Mouse (Mus musculus): ENCODE results near the gene Cacnb2. TPM values are rescaled to one million over a fixed set of nuclear protein-coding genes. Genes with fewer than 3 reads are reported as not detected.

The Cacnb2 gene
- total and polyA plus RNA-seq, 2 experiments, result 0.06 to 0.46 TPM

DNA sequence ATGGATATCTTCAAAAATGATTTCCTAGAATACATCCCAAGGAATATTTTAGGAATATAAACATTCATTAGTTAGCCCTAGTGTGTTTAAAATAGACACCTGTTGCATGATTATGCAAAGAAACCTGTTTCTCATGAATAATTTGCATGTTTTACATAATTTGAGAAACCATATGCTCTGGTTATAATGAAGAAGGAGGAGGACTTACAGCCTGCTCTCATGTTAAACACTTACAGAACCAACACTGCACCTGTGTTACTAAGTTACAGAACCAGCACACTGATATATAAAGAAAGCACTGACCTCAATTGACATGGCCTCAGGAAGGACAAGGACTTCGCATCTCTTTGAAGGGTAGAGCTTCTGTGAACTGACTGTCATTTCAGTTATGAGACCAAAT lies 244.3 kb downstream of the Cacnb2 start:
- no peaks in the 10 kb centered on the region for H3K27me3 ChIP-seq (ENCODE audit: control insufficient read depth, insufficient read depth, low read length)
- DNase-seq (ENCODE audit: extremely low read depth, low read depth, low spot score), result no peak
- no peak overlapping the region for H3K27ac ChIP-seq (replicated peaks; ENCODE audit: insufficient read depth, low read depth, low read length)
- H3K36me3 ChIP-seq (ENCODE audit: control insufficient read depth, insufficient read depth, low read length), result no peaks in the 10 kb centered on the region
- no peaks in the 10 kb centered on the region for H3K79me2 ChIP-seq (ENCODE audit: control insufficient read depth, insufficient read depth, low read length)
- TF ChIP-seq POLR2A (IDR thresholded peaks at IDR 0.05; ENCODE audit: extremely low read depth, insufficient read depth, low read length), result no peak
- TF ChIP-seq CTCF (IDR thresholded peaks at IDR 0.05; ENCODE audit: low read depth, low read length), result no peak
- WGBS, result 82% methylated on average over 1 of the region's 1 CpGs
- H3K9ac ChIP-seq (ENCODE audit: low read depth, low read length), result no peak overlapping the region
- no peak overlapping the region for H3K4me3 ChIP-seq (ENCODE audit: insufficient read depth, low read depth, low read length)
- no peaks in the 10 kb centered on the region for H3K4me1 ChIP-seq (ENCODE audit: control insufficient read depth, insufficient read depth, low read length)

- no peaks in the 10 kb centered on the region for H3K79me2 ChIP-seq (ENCODE audit: control insufficient read depth, insufficient read depth, low read length)
- H3K9ac ChIP-seq (ENCODE audit: low read depth, low read length), result no peak overlapping the region
- WGBS, result 88% methylated on average over 1 of the region's 1 CpGs
- DNase-seq (ENCODE audit: extremely low read depth, low read depth, low spot score), result no peak
- TF ChIP-seq CTCF (IDR thresholded peaks at IDR 0.05; ENCODE audit: low read depth, low read length), result no peak
- TF ChIP-seq POLR2A (IDR thresholded peaks at IDR 0.05; ENCODE audit: extremely low read depth, insufficient read depth, low read length), result no peak
- no peaks in the 10 kb centered on the region for H3K4me1 ChIP-seq (ENCODE audit: control insufficient read depth, insufficient read depth, low read length)
- H3K27me3 ChIP-seq (ENCODE audit: control insufficient read depth, insufficient read depth, low read length), result no peaks in the 10 kb centered on the region
- no peaks in the 10 kb centered on the region for H3K36me3 ChIP-seq (ENCODE audit: control insufficient read depth, insufficient read depth, low read length)
- no peak overlapping the region for H3K27ac ChIP-seq (replicated peaks; ENCODE audit: insufficient read depth, low read depth, low read length)
- H3K4me3 ChIP-seq (ENCODE audit: insufficient read depth, low read depth, low read length), result no peak overlapping the region
Measured at GRCm38 (mm10) chr2:14850831-14851230, 247.9 kb downstream of the Cacnb2 start.

DNA sequence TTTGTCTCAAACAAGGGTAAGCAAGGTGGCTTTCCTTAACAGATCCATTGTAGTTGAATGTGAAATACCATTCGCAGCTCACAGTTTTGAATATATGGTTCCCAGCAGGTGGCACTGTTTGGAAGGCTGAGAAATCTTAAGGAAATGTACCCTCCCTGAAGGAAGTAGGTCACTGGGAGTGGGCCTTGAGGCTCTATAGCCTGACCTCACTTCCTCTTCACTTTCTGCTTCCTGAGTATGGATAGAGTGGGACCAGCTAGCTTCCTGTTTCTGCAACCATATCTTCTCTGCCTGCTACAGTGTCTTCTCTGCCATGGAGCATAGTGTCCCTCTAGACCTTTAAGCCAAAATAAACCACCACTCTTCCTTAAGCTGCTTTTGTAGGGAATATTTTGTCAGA lies 248.5 kb downstream of the Cacnb2 start:
- no peak overlapping the region for H3K4me3 ChIP-seq (ENCODE audit: insufficient read depth, low read depth, low read length)
- WGBS, result 81% methylated on average over 1 of the region's 1 CpGs
- TF ChIP-seq CTCF (IDR thresholded peaks at IDR 0.05; ENCODE audit: low read depth, low read length), result no peak
- no peak for TF ChIP-seq POLR2A (IDR thresholded peaks at IDR 0.05; ENCODE audit: extremely low read depth, insufficient read depth, low read length)
- no peaks in the 10 kb centered on the region for H3K27me3 ChIP-seq (ENCODE audit: control insufficient read depth, insufficient read depth, low read length)
- H3K36me3 ChIP-seq (ENCODE audit: control insufficient read depth, insufficient read depth, low read length), result no peaks in the 10 kb centered on the region
- DNase-seq (ENCODE audit: extremely low read depth, low read depth, low spot score), result no peak
- no peak overlapping the region for H3K9ac ChIP-seq (ENCODE audit: low read depth, low read length)
- no peaks in the 10 kb centered on the region for H3K4me1 ChIP-seq (ENCODE audit: control insufficient read depth, insufficient read depth, low read length)
- H3K79me2 ChIP-seq (ENCODE audit: control insufficient read depth, insufficient read depth, low read length), result no peaks in the 10 kb centered on the region
- no peak overlapping the region for H3K27ac ChIP-seq (replicated peaks; ENCODE audit: insufficient read depth, low read depth, low read length)

DNA sequence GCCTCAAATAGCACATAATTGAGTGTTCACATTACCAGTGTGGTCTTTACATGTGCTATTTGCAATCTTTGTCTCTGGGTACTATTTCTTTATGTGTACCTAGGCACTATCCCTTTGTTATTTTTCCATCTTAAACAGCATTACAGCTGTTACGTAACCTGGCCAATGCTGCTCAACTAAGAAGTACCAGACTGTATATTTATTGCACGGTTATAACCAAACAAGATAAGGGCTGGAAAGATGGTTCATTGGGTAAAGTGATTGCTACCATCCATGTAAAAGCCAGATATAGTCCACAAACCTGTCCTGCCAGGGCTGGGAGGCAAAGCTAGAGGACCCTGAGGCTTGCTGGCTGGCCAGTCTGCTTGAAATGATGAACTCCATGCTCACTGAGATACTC lies 251.2 kb downstream of the Cacnb2 start:
- TF ChIP-seq CTCF (IDR thresholded peaks at IDR 0.05; ENCODE audit: low read depth, low read length), result no peak
- no peak for TF ChIP-seq POLR2A (IDR thresholded peaks at IDR 0.05; ENCODE audit: extremely low read depth, insufficient read depth, low read length)
- Histone ChIP-seq H3K79me2 (ENCODE audit: control insufficient read depth, insufficient read depth, low read length) (no peaks in the 10 kb centered on the region), H3K4me3 (ENCODE audit: insufficient read depth, low read depth, low read length) (no peak overlapping the region), H3K4me1 (ENCODE audit: control insufficient read depth, insufficient read depth, low read length) (no peaks in the 10 kb centered on the region), H3K27me3 (ENCODE audit: control insufficient read depth, insufficient read depth, low read length) (no peaks in the 10 kb centered on the region), H3K27ac (replicated peaks; ENCODE audit: insufficient read depth, low read depth, low read length) (no peak overlapping the region), H3K9ac (ENCODE audit: low read depth, low read length) (no peak overlapping the region), H3K36me3 (ENCODE audit: control insufficient read depth, insufficient read depth, low read length) (no peaks in the 10 kb centered on the region)
- 76% methylated on average over 2 of the region's 2 CpGs for WGBS
- no peak for DNase-seq (ENCODE audit: extremely low read depth, low read depth, low spot score)

- Histone ChIP-seq H3K4me1 (ENCODE audit: control insufficient read depth, insufficient read depth, low read length) (no peaks in the 10 kb centered on the region), H3K4me3 (ENCODE audit: insufficient read depth, low read depth, low read length) (no peak overlapping the region), H3K79me2 (ENCODE audit: control insufficient read depth, insufficient read depth, low read length) (no peaks in the 10 kb centered on the region), H3K27ac (replicated peaks; ENCODE audit: insufficient read depth, low read depth, low read length) (no peak overlapping the region), H3K36me3 (ENCODE audit: control insufficient read depth, insufficient read depth, low read length) (no peaks in the 10 kb centered on the region), H3K27me3 (ENCODE audit: control insufficient read depth, insufficient read depth, low read length) (no peaks in the 10 kb centered on the region), H3K9ac (ENCODE audit: low read depth, low read length) (no peak overlapping the region)
- no peak for DNase-seq (ENCODE audit: extremely low read depth, low read depth, low spot score)
- TF ChIP-seq POLR2A (IDR thresholded peaks at IDR 0.05; ENCODE audit: extremely low read depth, insufficient read depth, low read length) (no peak), CTCF (IDR thresholded peaks at IDR 0.05; ENCODE audit: low read depth, low read length) (no peak)
- WGBS, result 98% methylated on average over 1 of the region's 1 CpGs
Measured at GRCm38 (mm10) chr2:14858301-14858700, 255.4 kb downstream of the Cacnb2 start.

DNA sequence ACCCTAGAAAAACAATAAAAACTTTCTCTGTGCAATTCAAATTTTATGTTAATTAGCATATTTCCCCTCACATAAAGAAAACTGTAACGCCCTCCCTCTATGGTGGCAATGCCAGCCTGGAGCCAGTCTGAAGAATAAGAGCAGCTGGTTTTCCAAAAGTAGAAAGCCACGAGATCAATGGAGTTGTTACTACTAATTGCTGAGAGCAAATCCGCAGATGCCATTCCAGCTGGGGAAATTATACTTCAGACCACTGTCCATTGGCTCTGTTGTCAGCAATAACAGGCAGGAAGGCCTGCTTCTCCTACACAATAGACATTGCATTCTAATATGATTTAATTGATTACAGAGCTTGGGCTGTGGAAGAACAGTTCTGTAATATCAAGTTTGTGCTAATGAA lies 257.5 kb downstream of the Cacnb2 start:
- H3K9ac ChIP-seq (ENCODE audit: low read depth, low read length), result no peak overlapping the region
- H3K79me2 ChIP-seq (ENCODE audit: control insufficient read depth, insufficient read depth, low read length), result no peaks in the 10 kb centered on the region
- no peak overlapping the region for H3K27ac ChIP-seq (replicated peaks; ENCODE audit: insufficient read depth, low read depth, low read length)
- H3K27me3 ChIP-seq (ENCODE audit: control insufficient read depth, insufficient read depth, low read length), result no peaks in the 10 kb centered on the region
- H3K4me1 ChIP-seq (ENCODE audit: control insufficient read depth, insufficient read depth, low read length), result no peaks in the 10 kb centered on the region
- H3K4me3 ChIP-seq (ENCODE audit: insufficient read depth, low read depth, low read length), result no peak overlapping the region
- TF ChIP-seq CTCF (IDR thresholded peaks at IDR 0.05; ENCODE audit: low read depth, low read length) (no peak), POLR2A (IDR thresholded peaks at IDR 0.05; ENCODE audit: extremely low read depth, insufficient read depth, low read length) (no peak)
- WGBS, result 83% methylated on average over 3 of the region's 3 CpGs
- no peaks in the 10 kb centered on the region for H3K36me3 ChIP-seq (ENCODE audit: control insufficient read depth, insufficient read depth, low read length)
- DNase-seq (ENCODE audit: extremely low read depth, low read depth, low spot score), result no peak

Measured in liver, adult 2 months (tissue).